Mouse (Mus musculus): ENCODE results near the gene Mt4.

GRCm38 (mm10) chr8:94174619-94175213 is 37.7 kb downstream of the Mt4 start:
- peak in 1 of 3 experiments; percentile 54; a peak in 3 of 6 replicates for TF ChIP-seq CTCF (IDR thresholded peaks at IDR 0.05 in 2 of 3, conservative IDR thresholded peaks at IDR 0.05 in 1 of 3; ENCODE audit: control insufficient read depth in 1 of 3, insufficient read depth in 1 of 3, low read depth in 2 of 3, low read length in 3 of 3, poor library complexity in 1 of 3, severe bottlenecking in 1 of 3)
- no peak for TF ChIP-seq TCF12 (IDR thresholded peaks at IDR 0.05; ENCODE audit: low read depth, low read length)
- TF ChIP-seq RAD21 (IDR thresholded peaks at IDR 0.05; ENCODE audit: low read depth, low read length), result no peak; the same call in 1 of the 2 replicates
- no peak for TF ChIP-seq EP300 (IDR thresholded peaks at IDR 0.05; ENCODE audit: low read depth in 1 of 2, low read length in 2 of 2)
- TF ChIP-seq GATA1 (IDR thresholded peaks at IDR 0.05; ENCODE audit: low read depth, low read length), result no peak
- TF ChIP-seq JUND (IDR thresholded peaks at IDR 0.05; ENCODE audit: low read depth, low read length), result no peak
- TF ChIP-seq MXI1 (IDR thresholded peaks at IDR 0.05; ENCODE audit: low read depth, low read length), result peak; percentile 39
- TF ChIP-seq SMC3 (IDR thresholded peaks at IDR 0.05; ENCODE audit: low read depth, low read length), result peak; percentile 38; the same call in 1 of the 2 replicates
- TF ChIP-seq POLR2A (IDR thresholded peaks at IDR 0.05; ENCODE audit: control insufficient read depth in 1 of 2, insufficient read depth in 1 of 2, low read depth in 1 of 2, low read length in 2 of 2, poor library complexity in 1 of 2), result peak in 1 of 2 experiments; percentile 31; a peak in 1 of 4 replicates

Measured in MEL (cell line).